Mouse (Mus musculus): ENCODE results near the gene Gm19684. TPM values are rescaled to one million over a fixed set of nuclear protein-coding genes. Genes with fewer than 3 reads are reported as not detected.
A peak's percentile ranks its signal among the peaks of the same experiment; 100 is the strongest.
"Not testable (repeated sequence)": the region's sequence is repeated elsewhere in the genome, so short reads cannot be mapped to it uniquely, and the experiment has no call there.

Gm19684 gene
- total and polyA plus RNA-seq, 2 experiments from 2014 or later, result not detected

DNA sequence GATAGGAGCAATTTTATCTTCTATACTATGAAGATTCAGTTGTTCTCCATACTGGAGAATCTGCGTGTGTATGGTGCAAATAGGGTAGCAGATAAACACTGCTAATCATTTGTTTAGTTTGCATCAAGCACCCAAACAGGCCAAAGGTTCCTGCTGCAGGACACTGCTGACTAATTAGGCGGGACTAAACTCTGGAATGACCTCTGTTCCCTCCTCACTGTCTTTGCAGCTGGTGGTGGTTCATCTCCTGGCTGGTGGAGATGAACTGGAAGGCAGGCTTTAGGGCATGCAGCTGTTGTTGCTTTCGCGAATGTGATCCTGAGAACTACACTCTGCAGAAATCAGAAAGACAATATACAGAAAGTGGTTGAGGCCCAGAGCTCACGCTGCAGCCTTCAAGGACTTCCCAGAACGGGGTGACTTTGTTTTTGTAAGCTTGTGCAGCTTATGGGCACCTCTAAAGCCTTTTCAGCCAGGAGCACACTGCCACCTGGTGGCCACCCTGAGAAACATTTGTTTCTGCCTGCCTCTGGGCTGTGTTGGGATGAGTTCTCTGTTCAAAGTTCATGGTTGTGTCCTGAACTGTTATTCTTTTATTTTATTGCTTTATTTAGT, 7.4 kb upstream of the Gm19684 start:
- WGBS, result 16% methylated on average over 6 of the region's 6 CpGs
- not testable (repeated sequence) for H3K27ac ChIP-seq (ENCODE audit: low read depth); H3K4me3 ChIP-seq (ENCODE audit: low read depth, low read length); H3K9me3 ChIP-seq (replicated peaks; ENCODE audit: control insufficient read depth, low read length); H3K4me2 ChIP-seq (ENCODE audit: low read depth, low read length); H3K4me1 ChIP-seq (ENCODE audit: control insufficient read depth, insufficient read depth); ATAC-seq (ENCODE audit: insufficient read depth, low read depth); H3K9ac ChIP-seq (replicated peaks; ENCODE audit: low read depth, low read length); H3K36me3 ChIP-seq (replicated peaks; ENCODE audit: control insufficient read depth, insufficient read depth, low read length)
- DNase-seq (ENCODE audit: low spot score), result peak; percentile 30
- H3K27me3 ChIP-seq (ENCODE audit: control insufficient read depth, insufficient read depth, low read length), result peaks cover 22% of the 10 kb centered on the region
- peak; percentile 56 for TF ChIP-seq CTCF (IDR thresholded peaks at IDR 0.05; ENCODE audit: low read depth)

DNA sequence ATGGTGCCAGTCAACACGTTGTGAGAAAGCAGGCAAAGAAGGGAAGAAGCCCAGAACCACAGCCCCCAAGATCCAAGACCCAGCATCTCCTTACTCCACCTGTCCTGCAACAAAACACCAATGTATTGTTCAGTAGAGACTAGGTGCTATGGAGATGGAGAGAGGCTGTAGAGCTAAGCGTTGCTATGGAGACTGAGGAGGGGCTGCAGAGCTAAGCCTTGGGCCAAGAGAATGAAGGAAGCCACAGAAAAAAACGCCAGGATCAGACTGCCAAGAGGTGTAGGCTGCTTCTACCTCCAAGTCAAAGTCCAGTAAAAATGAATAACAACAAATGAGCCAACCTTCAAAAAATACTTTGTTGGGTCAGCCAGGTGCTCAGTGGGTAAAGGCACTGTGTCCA, 4.9 kb upstream of the Gm19684 start:
- H3K4me2 ChIP-seq (ENCODE audit: low read depth, low read length); H3K9me3 ChIP-seq (replicated peaks; ENCODE audit: control insufficient read depth, low read length); DNase-seq (ENCODE audit: low spot score); H3K36me3 ChIP-seq (replicated peaks; ENCODE audit: control insufficient read depth, insufficient read depth, low read length); H3K27ac ChIP-seq (ENCODE audit: low read depth); H3K9ac ChIP-seq (replicated peaks; ENCODE audit: low read depth, low read length); ATAC-seq (ENCODE audit: insufficient read depth, low read depth); H3K4me1 ChIP-seq (ENCODE audit: control insufficient read depth, insufficient read depth); H3K4me3 ChIP-seq (ENCODE audit: low read depth, low read length): not testable (repeated sequence)
- WGBS, result 25% methylated on average over 3 of the region's 3 CpGs
- H3K27me3 ChIP-seq (ENCODE audit: control insufficient read depth, insufficient read depth, low read length), result peaks cover 14% of the 10 kb centered on the region

DNA sequence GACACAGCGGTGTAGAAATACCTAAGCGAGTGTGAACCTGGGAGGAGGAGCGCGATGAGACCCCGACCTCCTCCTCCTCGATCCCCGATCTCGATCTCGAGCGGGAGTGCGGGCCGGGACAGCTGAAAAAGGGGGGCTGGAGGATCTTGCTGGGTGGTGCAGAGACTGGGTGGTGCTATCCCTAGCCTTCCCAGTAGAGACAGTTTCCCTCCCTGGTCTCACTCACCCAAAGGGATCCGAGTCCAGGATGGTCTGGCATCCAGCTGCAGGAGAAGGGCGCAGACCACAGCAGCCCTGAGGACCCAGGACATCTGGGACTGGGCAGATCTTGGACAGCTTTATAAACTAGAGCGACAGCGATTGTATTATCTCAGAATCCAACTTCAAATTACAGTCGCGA, 639 bp upstream of the Gm19684 start:
- H3K9ac ChIP-seq (replicated peaks; ENCODE audit: low read depth, low read length); H3K4me1 ChIP-seq (ENCODE audit: control insufficient read depth, insufficient read depth); DNase-seq (ENCODE audit: low spot score); H3K27ac ChIP-seq (ENCODE audit: low read depth); H3K36me3 ChIP-seq (replicated peaks; ENCODE audit: control insufficient read depth, insufficient read depth, low read length); H3K9me3 ChIP-seq (replicated peaks; ENCODE audit: control insufficient read depth, low read length): not testable (repeated sequence)
- Histone ChIP-seq H3K27me3 (ENCODE audit: control insufficient read depth, insufficient read depth, low read length) (peaks cover 19% of the 10 kb centered on the region), H3K4me3 (ENCODE audit: low read depth, low read length) (peak overlapping the region; percentile 38), H3K4me2 (ENCODE audit: low read depth, low read length) (peak overlapping the region; percentile 49)
- peak; percentile 39; the same call in 1 of the 2 replicates for ATAC-seq (ENCODE audit: insufficient read depth, low read depth)
- WGBS, result 16% methylated on average over 18 of the region's 18 CpGs

DNA sequence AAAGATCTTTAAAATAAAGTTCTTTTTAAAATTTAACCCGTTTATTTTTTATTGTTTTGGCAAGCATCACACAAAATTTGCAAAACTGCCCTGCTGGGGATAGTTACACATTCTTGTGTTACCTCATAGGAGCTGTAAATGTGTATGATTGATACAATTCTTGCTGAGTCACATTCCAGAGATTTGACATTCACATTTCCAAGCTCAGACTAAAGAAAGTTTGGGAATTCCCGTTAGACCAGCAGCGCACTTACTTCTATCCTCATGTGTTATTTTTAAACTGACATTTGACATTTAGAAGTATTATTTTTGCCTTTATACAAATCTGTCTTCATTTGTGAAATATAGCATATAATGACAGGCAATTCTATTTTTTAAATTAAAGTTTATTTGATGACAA, 2.6 kb downstream of the Gm19684 start:
- not testable (repeated sequence) for H3K4me3 ChIP-seq (ENCODE audit: low read depth, low read length); H3K9me3 ChIP-seq (replicated peaks; ENCODE audit: control insufficient read depth, low read length); H3K4me2 ChIP-seq (ENCODE audit: low read depth, low read length); H3K36me3 ChIP-seq (replicated peaks; ENCODE audit: control insufficient read depth, insufficient read depth, low read length); H3K9ac ChIP-seq (replicated peaks; ENCODE audit: low read depth, low read length); DNase-seq (ENCODE audit: low spot score); H3K27ac ChIP-seq (ENCODE audit: low read depth); H3K4me1 ChIP-seq (ENCODE audit: control insufficient read depth, insufficient read depth); ATAC-seq (ENCODE audit: insufficient read depth, low read depth)
- WGBS, result 67% methylated on average over 3 of the region's 3 CpGs
- H3K27me3 ChIP-seq (ENCODE audit: control insufficient read depth, insufficient read depth, low read length), result peaks cover 18% of the 10 kb centered on the region

DNA sequence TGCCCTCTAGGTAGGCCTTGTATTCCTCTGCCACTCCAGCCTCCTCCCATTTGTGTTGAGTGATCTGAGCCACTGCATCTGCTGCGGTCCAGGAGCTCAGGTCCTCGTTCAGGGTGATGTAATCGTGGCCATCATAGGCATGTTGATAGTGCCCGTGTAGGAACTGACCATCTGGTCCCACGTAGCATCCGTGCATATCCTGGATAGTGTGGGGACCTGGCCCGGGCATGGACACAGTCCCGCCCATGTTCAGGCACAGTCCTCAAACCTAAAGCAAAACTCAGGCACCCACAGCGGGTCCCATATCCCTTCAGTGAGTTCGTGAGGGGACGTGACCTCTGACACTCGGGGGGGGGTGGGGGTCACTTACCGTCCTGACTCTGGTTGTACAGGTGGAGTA, 7.0 kb downstream of the Gm19684 start:
- not testable (repeated sequence) for H3K9ac ChIP-seq (replicated peaks; ENCODE audit: low read depth, low read length); H3K27ac ChIP-seq (ENCODE audit: low read depth); H3K4me2 ChIP-seq (ENCODE audit: low read depth, low read length); ATAC-seq (ENCODE audit: insufficient read depth, low read depth); H3K36me3 ChIP-seq (replicated peaks; ENCODE audit: control insufficient read depth, insufficient read depth, low read length); H3K27me3 ChIP-seq (ENCODE audit: control insufficient read depth, insufficient read depth, low read length); H3K4me1 ChIP-seq (ENCODE audit: control insufficient read depth, insufficient read depth); H3K9me3 ChIP-seq (replicated peaks; ENCODE audit: control insufficient read depth, low read length); DNase-seq (ENCODE audit: low spot score); H3K4me3 ChIP-seq (ENCODE audit: low read depth, low read length)
- WGBS, result 48% methylated on average over 10 of the region's 13 CpGs

DNA sequence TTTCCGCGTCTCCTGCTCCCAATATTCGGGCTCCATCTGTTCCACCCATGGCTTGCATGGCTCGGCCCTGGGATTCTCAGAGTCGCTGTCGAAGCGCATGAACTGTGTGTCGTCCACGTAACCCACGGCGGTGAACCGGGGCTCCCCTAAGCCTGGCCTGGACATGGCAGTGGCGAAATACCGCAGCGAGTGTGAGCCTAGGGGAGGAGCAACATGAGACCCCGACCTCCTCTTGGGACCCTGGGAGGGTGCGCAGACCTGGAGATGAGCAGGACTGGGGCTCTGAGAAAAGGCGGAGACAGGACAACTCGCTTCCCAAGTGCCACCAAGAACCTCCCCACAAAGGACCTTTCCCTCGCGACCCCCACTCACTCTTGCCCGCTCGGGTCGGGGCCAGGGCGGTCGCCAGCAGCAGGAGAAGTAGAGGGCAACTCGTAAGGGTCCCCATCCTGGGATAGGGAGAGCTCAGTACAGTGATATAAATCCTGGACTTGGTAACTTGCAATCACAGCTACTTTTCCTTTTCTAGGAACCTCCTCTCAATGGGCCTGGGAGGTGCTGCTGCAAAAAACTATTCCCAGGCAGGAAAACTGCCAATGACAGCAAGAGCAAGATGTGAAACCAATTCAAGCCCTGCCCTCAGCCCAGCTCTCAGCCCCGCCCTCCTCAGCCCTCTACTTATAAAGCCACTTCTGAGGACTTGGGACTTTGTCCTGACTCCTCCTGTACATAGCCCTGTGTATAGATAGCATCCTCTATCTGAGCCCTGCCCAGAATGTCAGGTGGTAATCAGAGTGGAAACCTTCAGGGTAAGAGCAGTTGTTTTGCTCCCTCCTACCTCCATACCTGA, 7.7 kb downstream of the Gm19684 start, which contains the start of gene Gm7030:
Gm7030 (minus strand) TSS at position 458 of the 850 bp plus-strand sequence.
- H3K9ac ChIP-seq (replicated peaks; ENCODE audit: low read depth, low read length), result not testable (repeated sequence)

More for the DNA sequence above, 7.7 kb downstream of the Gm19684 start, which contains the start of gene Gm7030:
- DNase-seq (ENCODE audit: low spot score); H3K4me2 ChIP-seq (ENCODE audit: low read depth, low read length); H3K27me3 ChIP-seq (ENCODE audit: control insufficient read depth, insufficient read depth, low read length); ATAC-seq (ENCODE audit: insufficient read depth, low read depth); H3K4me1 ChIP-seq (ENCODE audit: control insufficient read depth, insufficient read depth); H3K9me3 ChIP-seq (replicated peaks; ENCODE audit: control insufficient read depth, low read length); H3K27ac ChIP-seq (ENCODE audit: low read depth); H3K4me3 ChIP-seq (ENCODE audit: low read depth, low read length); H3K36me3 ChIP-seq (replicated peaks; ENCODE audit: control insufficient read depth, insufficient read depth, low read length): not testable (repeated sequence)
- 21% methylated on average over 24 of the region's 28 CpGs for WGBS
